Mouse (Mus musculus) layer of hippocampus, adult 8-10 months (tissue): ENCODE measurements around the gene Tbc1d1. TPM values are rescaled to one million over a fixed set of nuclear protein-coding genes. Genes with fewer than 3 reads are reported as not detected.

Source experiments
- DNase-seq, 2 experiments: peaks; one replicate each; pipeline ENCODE4 v3.0.0; 2022; ENCODE audit warnings: low spot score in 2 of 2
- total RNA-seq, 4 experiments: library from RNA; stranded (reverse); gene quantifications; 2 replicates each; pipeline ENCODE4 v1.2.4; 2022

Gene Tbc1d1
- total RNA-seq = 10 to 100 TPM; 26.0 to 30.5 (median 28.4) TPM

GRCm38 (mm10) chr5:64155861-64156550, at the start of gene Tbc1d1:
TSS of gene Tbc1d1 (plus strand) at chr5:64156305.
- DNase-seq = no peak

- no peak for DNase-seq
These were observed 48.4 kb upstream of the Tbc1d1 start for GRCm38 (mm10) chr5:64107596-64108289.

GRCm38 (mm10) chr5:64109217-64109616, 46.9 kb upstream of the Tbc1d1 start:
- no peak for DNase-seq

GRCm38 (mm10) chr5:64112360-64112759, 43.7 kb upstream of the Tbc1d1 start:
- no peak for DNase-seq

GRCm38 (mm10) chr5:64114210-64114609, 41.9 kb upstream of the Tbc1d1 start:
- no peak for DNase-seq

GRCm38 (mm10) chr5:64117191-64117590, 38.9 kb upstream of the Tbc1d1 start:
- no peak for DNase-seq

- no peak for DNase-seq
These were observed 30.3 kb upstream of the Tbc1d1 start for GRCm38 (mm10) chr5:64125783-64126182.

GRCm38 (mm10) chr5:64131550-64131949, 24.6 kb upstream of the Tbc1d1 start:
- no peak for DNase-seq

GRCm38 (mm10) chr5:64133901-64134300, 22.2 kb upstream of the Tbc1d1 start:
- DNase-seq = no peak

- no peak for DNase-seq
These were observed 19.8 kb upstream of the Tbc1d1 start for GRCm38 (mm10) chr5:64136325-64136724.

GRCm38 (mm10) chr5:64140202-64140601, 15.9 kb upstream of the Tbc1d1 start:
- DNase-seq = no peak

GRCm38 (mm10) chr5:64144315-64144714, 11.8 kb upstream of the Tbc1d1 start:
- no peak for DNase-seq

GRCm38 (mm10) chr5:64146384-64147005, 9.6 kb upstream of the Tbc1d1 start:
- no peak for DNase-seq

- DNase-seq = no peak
These were observed 6.6 kb upstream of the Tbc1d1 start for GRCm38 (mm10) chr5:64149184-64150127.

GRCm38 (mm10) chr5:64153319-64153718, 2.8 kb upstream of the Tbc1d1 start:
- no peak for DNase-seq

- no peak for DNase-seq
These were observed 474 bp downstream of the Tbc1d1 start for GRCm38 (mm10) chr5:64156579-64156978.

- DNase-seq = no peak
These were observed 1.8 kb downstream of the Tbc1d1 start for GRCm38 (mm10) chr5:64157926-64158325.

GRCm38 (mm10) chr5:64158501-64158900, 2.4 kb downstream of the Tbc1d1 start:
- no peak for DNase-seq

- DNase-seq = peak; percentile 49 to 69
These were observed 3.1 kb downstream of the Tbc1d1 start for GRCm38 (mm10) chr5:64159065-64159780.
